ENCODE assay signal across 12 mouse cellular contexts in genomic region chr10:62329846-62330245, GRCm38 (mm10). TPM values are rescaled to one million over a fixed set of nuclear protein-coding genes. Genes with fewer than 3 reads are reported as not detected.
DNase-seq lines count a peak whose midpoint lies in the region; ATAC-seq and TF ChIP-seq lines count a peak whose summit lies in the region.
"Had no signal": no experiment of that assay in that cellular context is flagged by ENCODE, and none has a peak within 500 bp of the region (broad histone marks: within the 10 kb centered on the region; RNA-seq: fewer than 3 reads in every experiment).

No protein-coding gene starts in this region.

- peaks cover 52% of the 10 kb centered on the region for H3K79me2 ChIP-seq in MEL (ENCODE audit: control insufficient read depth, insufficient read depth, low read length, poor library complexity)

- no peak for TF ChIP-seq CTCF in MEL (IDR thresholded peaks at IDR 0.05 in 2 of 3, conservative IDR thresholded peaks at IDR 0.05 in 1 of 3; ENCODE audit: control insufficient read depth in 1 of 3, insufficient read depth in 1 of 3, low read depth in 2 of 3, low read length in 3 of 3, poor library complexity in 1 of 3, severe bottlenecking in 1 of 3)

- H3K27me3 ChIP-seq in MEL (ENCODE audit: control insufficient read depth in 1 of 2, insufficient read depth in 2 of 2, low read length in 2 of 2) = no peaks in the 10 kb centered on the region
- no peaks in the 10 kb centered on the region for H3K27me3 ChIP-seq in heart, embryonic 13.5 days (replicated peaks)
- no peaks in the 10 kb centered on the region for H3K27me3 ChIP-seq in kidney, embryonic 16.5 days (ENCODE audit: insufficient read depth, low read length)
- H3K27me3 ChIP-seq in forebrain, embryonic 11.5 days (ENCODE audit: control insufficient read depth, insufficient read depth, low read length) = no peaks in the 10 kb centered on the region
- H3K27me3 ChIP-seq: embryonic facial prominence, embryonic 12.5 days had no signal

- WGBS in heart, embryonic 13.5 days = 38% methylated on average over 7 of the region's 7 CpGs
- WGBS in kidney, embryonic 16.5 days = 26% methylated on average over 7 of the region's 7 CpGs
- WGBS in forebrain, embryonic 11.5 days = 80% methylated on average over 7 of the region's 7 CpGs

- no peak overlapping the region for H3K9ac ChIP-seq in MEL (ENCODE audit: control insufficient read depth, low read depth, low read length, poor library complexity, severe bottlenecking)
- H3K9ac ChIP-seq in heart, embryonic 13.5 days = peak overlapping the region; percentile 71
- H3K9ac ChIP-seq in kidney, embryonic 16.5 days (replicated peaks; ENCODE audit: low read length) = no peak overlapping the region
- no peak overlapping the region for H3K9ac ChIP-seq in forebrain, embryonic 11.5 days (ENCODE audit: low read length)
- H3K9ac ChIP-seq: embryonic facial prominence, embryonic 12.5 days had no signal

- peak overlapping the region; percentile 68 for H3K4me2 ChIP-seq in heart, embryonic 13.5 days
- no peak overlapping the region for H3K4me2 ChIP-seq in kidney, embryonic 16.5 days (replicated peaks; ENCODE audit: low read depth, low read length)
- H3K4me2 ChIP-seq in forebrain, embryonic 11.5 days (ENCODE audit: low read depth, low read length, severe bottlenecking) = no peak overlapping the region
- H3K4me2 ChIP-seq: embryonic facial prominence, embryonic 12.5 days had no signal

- no peak overlapping the region for H3K4me3 ChIP-seq in MEL (ENCODE audit: control insufficient read depth in 1 of 2, insufficient read depth in 1 of 2, low read depth in 2 of 2, low read length in 2 of 2)
- H3K4me3 ChIP-seq in heart, embryonic 13.5 days = no peak overlapping the region
- no peak overlapping the region for H3K4me3 ChIP-seq in kidney, embryonic 16.5 days (ENCODE audit: low read length)
- no peak overlapping the region for H3K4me3 ChIP-seq in forebrain, embryonic 11.5 days (ENCODE audit: low read depth, low read length)
- H3K4me3 ChIP-seq: embryonic facial prominence, embryonic 12.5 days had no signal

- H3K4me1 ChIP-seq in MEL (ENCODE audit: control insufficient read depth in 1 of 2, insufficient read depth in 2 of 2, low read length in 2 of 2) = peaks cover 19 to 41% of the 10 kb centered on the region in 2 experiments
- peaks cover 92% of the 10 kb centered on the region for H3K4me1 ChIP-seq in heart, embryonic 13.5 days
- H3K4me1 ChIP-seq in kidney, embryonic 16.5 days (ENCODE audit: insufficient read depth, low read length) = peaks cover 33% of the 10 kb centered on the region
- H3K4me1 ChIP-seq in forebrain, embryonic 11.5 days (replicated peaks; ENCODE audit: control insufficient read depth, insufficient read depth, low read length) = peaks cover 3% of the 10 kb centered on the region

- peak; percentile 51 for DNase-seq in cerebellum, adult 11-12 months
- no peak for DNase-seq in cerebellum, postnatal 36 days
- peak; percentile 19 for DNase-seq in MEL (ENCODE audit: low read depth, low spot score)
- DNase-seq in left cerebral cortex, postnatal 25 days (ENCODE audit: low spot score in 2 of 2) = no peak
- no peak for DNase-seq in forebrain, embryonic 11.5 days (ENCODE audit: low spot score)
- DNase-seq: thymus, postnatal 36 days had no signal

- intact Hi-C loops in left cerebral cortex, postnatal 25 days (cut with DNase I) = no loop called here

- peak overlapping the region; percentile 98 for H3K27ac ChIP-seq in MEL (ENCODE audit: control insufficient read depth, low read depth, low read length)
- peak overlapping the region; percentile 93 for H3K27ac ChIP-seq in heart, embryonic 13.5 days (replicated peaks)
- H3K27ac ChIP-seq in kidney, embryonic 16.5 days (ENCODE audit: low read length) = peak overlapping the region; percentile 73
- no peak overlapping the region for H3K27ac ChIP-seq in forebrain, embryonic 11.5 days (ENCODE audit: low read depth, low read length)
- H3K27ac ChIP-seq: embryonic facial prominence, embryonic 12.5 days; macrophage had no signal

- peaks cover 0 to 34% of the 10 kb centered on the region in 2 experiments for H3K36me3 ChIP-seq in MEL (ENCODE audit: control insufficient read depth in 1 of 2, insufficient read depth in 2 of 2, low read length in 2 of 2)
- H3K36me3 ChIP-seq in heart, embryonic 13.5 days = peaks cover 8% of the 10 kb centered on the region
- no peaks in the 10 kb centered on the region for H3K36me3 ChIP-seq in kidney, embryonic 16.5 days (ENCODE audit: insufficient read depth, low read length)
- H3K36me3 ChIP-seq in forebrain, embryonic 11.5 days (ENCODE audit: control insufficient read depth, insufficient read depth, low read length) = no peaks in the 10 kb centered on the region

- no peak for TF ChIP-seq EP300 in MEL (IDR thresholded peaks at IDR 0.05; ENCODE audit: low read depth in 1 of 2, low read length in 2 of 2)

- TF ChIP-seq RAD21 in MEL (IDR thresholded peaks at IDR 0.05; ENCODE audit: low read depth, low read length) = no peak

- TF ChIP-seq POLR2A in MEL (IDR thresholded peaks at IDR 0.05; ENCODE audit: control insufficient read depth in 1 of 2, insufficient read depth in 1 of 2, low read depth in 1 of 2, low read length in 2 of 2, poor library complexity in 1 of 2) = no peak

- ATAC-seq in heart, embryonic 13.5 days (ENCODE audit: extremely low read depth, insufficient number of reproducible peaks, low FRiP score, low TSS enrichment) = peak; percentile 17; the same call in 1 of the 2 replicates
- ATAC-seq in kidney, embryonic 16.5 days (ENCODE audit: low FRiP score, low TSS enrichment) = peak; percentile 15; the same call in 1 of the 2 replicates
- ATAC-seq in CD4-positive, CD25-positive, alpha-beta regulatory T cell, adult 4 months = no peak
- ATAC-seq in forebrain, embryonic 11.5 days (replicated peaks; ENCODE audit: low FRiP score) = no peak
- ATAC-seq: forebrain, embryonic 14.5 days had no signal

- H3K9me3 ChIP-seq in MEL (replicated peaks; ENCODE audit: insufficient read depth, low read length) = no peaks in the 10 kb centered on the region
- H3K9me3 ChIP-seq in heart, embryonic 13.5 days = no peaks in the 10 kb centered on the region
- H3K9me3 ChIP-seq in kidney, embryonic 16.5 days (ENCODE audit: low read length) = no peaks in the 10 kb centered on the region
- no peaks in the 10 kb centered on the region for H3K9me3 ChIP-seq in forebrain, embryonic 11.5 days (ENCODE audit: control insufficient read depth, low read length)
- H3K9me3 ChIP-seq: embryonic facial prominence, embryonic 12.5 days had no signal

TF ChIP-seq in MEL, 35 proteins besides CTCF, POLR2A, EP300 and RAD21:
- TF ChIP-seq SMC3 (IDR thresholded peaks at IDR 0.05; ENCODE audit: low read depth, low read length) (no peak), POLR2AphosphoS5 (IDR thresholded peaks at IDR 0.05; ENCODE audit: borderline replicate concordance, low read depth, low read length) (no peak), MXI1 (IDR thresholded peaks at IDR 0.05; ENCODE audit: low read depth, low read length) (no peak), UBTF (IDR thresholded peaks at IDR 0.05; ENCODE audit: borderline replicate concordance, insufficient read depth, low read depth, low read length) (no peak), TBP (IDR thresholded peaks at IDR 0.05; ENCODE audit: low read depth, low read length) (no peak), ZMIZ1 (IDR thresholded peaks at IDR 0.05; ENCODE audit: low read depth, low read length) (no peak), NRF1 (IDR thresholded peaks at IDR 0.05; ENCODE audit: insufficient read depth, low read depth, low read length, poor library complexity, severe bottlenecking) (no peak), BHLHE40 (IDR thresholded peaks at IDR 0.05; ENCODE audit: borderline replicate concordance, low read depth, low read length) (no peak), MAX (IDR thresholded peaks at IDR 0.05; ENCODE audit: low read length) (no peak)

RNA-seq across cellular contexts. Expression of gene Hk1, which starts 49.9 kb away (rescaled TPM):
- total RNA-seq in MEL (2012; rRNA removed) = 441 and 515 TPM in 2 replicates
- 100 to 1,000 TPM; 192 to 740 TPM for polyA plus RNA-seq in MEL (2012; ENCODE audit: insufficient read depth in 1 of 2, insufficient read length in 2 of 2, low read depth in 1 of 2, low replicate concordance in 2 of 2, missing spikeins in 1 of 2)
- polyA plus RNA-seq in heart, embryonic 13.5 days (2015; fragmentation: Nextera tagmentation; extraction: Ambion mirVana) = 163 and 170 TPM in 2 replicates
- 67.5 and 68.2 TPM in 2 replicates for polyA plus RNA-seq in kidney, embryonic 16.5 days (2015; fragmentation: Nextera tagmentation; extraction: Ambion mirVana)
- polyA plus RNA-seq in CD4-positive, CD25-positive, alpha-beta regulatory T cell, adult 4 months (2017; shearing (Covaris generic)) = 100 to 1,000 TPM in 1 of 2 experiments, 10 to 100 TPM in 1; 69.6 to 103 TPM
- 100 to 1,000 TPM; 305 to 321 TPM for total RNA-seq in left cerebral cortex, postnatal 25 days (2021)
- polyA plus RNA-seq in forebrain, embryonic 11.5 days (2014; fragmentation: Nextera tagmentation; extraction: Ambion mirVana) = 25.9 and 28.2 TPM in 2 replicates

Comparison
In these comparisons a context has a peak if more than half of its experiments do, and no peak if none do; other contexts are left out.
1. DNase-seq: peak in cerebellum, adult 11-12 months (single experiment) and MEL (single experiment); none in cerebellum, postnatal 36 days (0 of 2), left cerebral cortex, postnatal 25 days (0 of 2) and forebrain, embryonic 11.5 days (single experiment).
2. ATAC-seq: peak in heart, embryonic 13.5 days (single experiment) and kidney, embryonic 16.5 days (single experiment); none in CD4-positive, CD25-positive, alpha-beta regulatory T cell, adult 4 months (single experiment) and forebrain, embryonic 11.5 days (single experiment).